ENCODE assay signal across 15 mouse cellular contexts in genomic region chrX:77608947-77609703, GRCm38 (mm10).
DNase-seq lines count a peak whose midpoint lies in the region; ATAC-seq and TF ChIP-seq lines count a peak whose summit lies in the region.
"Had no signal": no experiment of that assay in that cellular context is flagged by ENCODE, and none has a peak within 500 bp of the region (broad histone marks: within the 10 kb centered on the region; RNA-seq: fewer than 3 reads in every experiment).

No protein-coding gene starts in this region.

- H3K9ac ChIP-seq in heart, embryonic 13.5 days = no peak overlapping the region
- H3K9ac ChIP-seq in midbrain, postnatal 0 days (replicated peaks; ENCODE audit: low read length, poor library complexity, severe bottlenecking) = no peak overlapping the region
- H3K9ac ChIP-seq: embryonic facial prominence, embryonic 13.5 days; neural tube, embryonic 15.5 days had no signal

- H3K4me2 ChIP-seq in heart, embryonic 13.5 days = no peak overlapping the region
- no peak overlapping the region for H3K4me2 ChIP-seq in midbrain, postnatal 0 days (ENCODE audit: low read depth, low read length, poor library complexity, severe bottlenecking)
- H3K4me2 ChIP-seq: embryonic facial prominence, embryonic 13.5 days; neural tube, embryonic 15.5 days had no signal

- H3K36me3 ChIP-seq in heart, embryonic 13.5 days = no peaks in the 10 kb centered on the region
- H3K36me3 ChIP-seq in midbrain, postnatal 0 days (ENCODE audit: insufficient read depth, low read length) = no peaks in the 10 kb centered on the region
- H3K36me3 ChIP-seq in midbrain, embryonic 10.5 days = no peaks in the 10 kb centered on the region
- H3K36me3 ChIP-seq: embryonic facial prominence, embryonic 13.5 days; neural tube, embryonic 15.5 days had no signal

- WGBS in heart, embryonic 13.5 days = 45% methylated on average over 2 of the region's 2 CpGs
- WGBS in midbrain, postnatal 0 days = 56% methylated on average over 2 of the region's 2 CpGs
- 70% methylated on average over 2 of the region's 2 CpGs for WGBS in midbrain, embryonic 10.5 days

- H3K4me1 ChIP-seq in heart, embryonic 13.5 days = peaks cover 45% of the 10 kb centered on the region
- H3K4me1 ChIP-seq in midbrain, postnatal 0 days (ENCODE audit: insufficient read depth, low read length) = no peaks in the 10 kb centered on the region
- no peaks in the 10 kb centered on the region for H3K4me1 ChIP-seq in midbrain, embryonic 10.5 days
- H3K4me1 ChIP-seq: embryonic facial prominence, embryonic 13.5 days; neural tube, embryonic 15.5 days had no signal

- peak overlapping the region; percentile 58 for H3K27ac ChIP-seq in heart, embryonic 13.5 days (replicated peaks)
- H3K27ac ChIP-seq in midbrain, postnatal 0 days (ENCODE audit: low read depth, low read length) = no peak overlapping the region
- no peak overlapping the region for H3K27ac ChIP-seq in midbrain, embryonic 10.5 days (replicated peaks)
- H3K27ac ChIP-seq: embryonic facial prominence, embryonic 13.5 days; neural tube, embryonic 15.5 days had no signal

- no peak for ATAC-seq in heart, embryonic 13.5 days (ENCODE audit: extremely low read depth, insufficient number of reproducible peaks, low FRiP score, low TSS enrichment)
- ATAC-seq in midbrain, postnatal 0 days (ENCODE audit: low FRiP score) = no peak
- ATAC-seq: inflammation-experienced regulatory T-cells, adult 6 months had no signal

- DNase-seq in heart, adult 9 months (ENCODE audit: low spot score in 2 of 2) = no peak
- DNase-seq in midbrain, postnatal 0 days (ENCODE audit: low spot score) = peak; percentile 2
- DNase-seq in midbrain, embryonic 10.5 days (ENCODE audit: low spot score) = no peak
- DNase-seq in brain, embryonic 14.5 days (ENCODE audit: low read depth) = peak; percentile 12
- no peak for DNase-seq in cerebellum, adult 9-10 months
- no peak for DNase-seq in retina, postnatal 1 day
- DNase-seq: adrenal gland, postnatal 14 days; cerebellum, postnatal 25 days; heart, postnatal 14 days; kidney, postnatal 4 days had no signal

- TF ChIP-seq CTCF in midbrain, postnatal 0 days (IDR thresholded peaks at IDR 0.05) = no peak
- TF ChIP-seq CTCF in brain, embryonic 14.5 days (IDR thresholded peaks at IDR 0.05; ENCODE audit: borderline replicate concordance, extremely low read depth, insufficient read depth, insufficient read length) = no peak

- H3K4me3 ChIP-seq in heart, embryonic 13.5 days = no peak overlapping the region
- H3K4me3 ChIP-seq in midbrain, postnatal 0 days (ENCODE audit: low read depth, low read length) = no peak overlapping the region
- H3K4me3 ChIP-seq in midbrain, embryonic 10.5 days = no peak overlapping the region
- H3K4me3 ChIP-seq: embryonic facial prominence, embryonic 13.5 days; neural tube, embryonic 15.5 days had no signal

- no peaks in the 10 kb centered on the region for H3K9me3 ChIP-seq in heart, embryonic 13.5 days
- H3K9me3 ChIP-seq in midbrain, postnatal 0 days (ENCODE audit: low read length) = no peaks in the 10 kb centered on the region
- no peaks in the 10 kb centered on the region for H3K9me3 ChIP-seq in midbrain, embryonic 10.5 days (replicated peaks)
- H3K9me3 ChIP-seq: embryonic facial prominence, embryonic 13.5 days; neural tube, embryonic 15.5 days had no signal

- no peak for TF ChIP-seq POLR2A in brain, embryonic 14.5 days (IDR thresholded peaks at IDR 0.05; ENCODE audit: borderline replicate concordance, extremely low read depth, insufficient read depth, insufficient read length, poor library complexity, severe bottlenecking)

- no peaks in the 10 kb centered on the region for H3K27me3 ChIP-seq in heart, embryonic 13.5 days (replicated peaks)
- H3K27me3 ChIP-seq in midbrain, postnatal 0 days (ENCODE audit: insufficient read depth, low read length) = no peaks in the 10 kb centered on the region
- no peaks in the 10 kb centered on the region for H3K27me3 ChIP-seq in midbrain, embryonic 10.5 days (ENCODE audit: low read depth, poor library complexity, severe bottlenecking)
- H3K27me3 ChIP-seq: CH12.LX; embryonic facial prominence, embryonic 13.5 days; neural tube, embryonic 15.5 days had no signal

Comparison
In these comparisons a context has a peak if more than half of its experiments do, and no peak if none do; other contexts are left out.
1. DNase-seq: peak in midbrain, postnatal 0 days (single experiment) and brain, embryonic 14.5 days (single experiment); none in heart, adult 9 months (0 of 2), midbrain, embryonic 10.5 days (single experiment), cerebellum, adult 9-10 months (single experiment) and retina, postnatal 1 day (single experiment).